Mouse (Mus musculus): ENCODE data around the gene Gltp. TPM values are rescaled to one million over a fixed set of nuclear protein-coding genes. Genes with fewer than 3 reads are reported as not detected.

Gltp gene
- 10 to 100 TPM; 17.1 to 18.0 TPM for total RNA-seq (2021)

DNA sequence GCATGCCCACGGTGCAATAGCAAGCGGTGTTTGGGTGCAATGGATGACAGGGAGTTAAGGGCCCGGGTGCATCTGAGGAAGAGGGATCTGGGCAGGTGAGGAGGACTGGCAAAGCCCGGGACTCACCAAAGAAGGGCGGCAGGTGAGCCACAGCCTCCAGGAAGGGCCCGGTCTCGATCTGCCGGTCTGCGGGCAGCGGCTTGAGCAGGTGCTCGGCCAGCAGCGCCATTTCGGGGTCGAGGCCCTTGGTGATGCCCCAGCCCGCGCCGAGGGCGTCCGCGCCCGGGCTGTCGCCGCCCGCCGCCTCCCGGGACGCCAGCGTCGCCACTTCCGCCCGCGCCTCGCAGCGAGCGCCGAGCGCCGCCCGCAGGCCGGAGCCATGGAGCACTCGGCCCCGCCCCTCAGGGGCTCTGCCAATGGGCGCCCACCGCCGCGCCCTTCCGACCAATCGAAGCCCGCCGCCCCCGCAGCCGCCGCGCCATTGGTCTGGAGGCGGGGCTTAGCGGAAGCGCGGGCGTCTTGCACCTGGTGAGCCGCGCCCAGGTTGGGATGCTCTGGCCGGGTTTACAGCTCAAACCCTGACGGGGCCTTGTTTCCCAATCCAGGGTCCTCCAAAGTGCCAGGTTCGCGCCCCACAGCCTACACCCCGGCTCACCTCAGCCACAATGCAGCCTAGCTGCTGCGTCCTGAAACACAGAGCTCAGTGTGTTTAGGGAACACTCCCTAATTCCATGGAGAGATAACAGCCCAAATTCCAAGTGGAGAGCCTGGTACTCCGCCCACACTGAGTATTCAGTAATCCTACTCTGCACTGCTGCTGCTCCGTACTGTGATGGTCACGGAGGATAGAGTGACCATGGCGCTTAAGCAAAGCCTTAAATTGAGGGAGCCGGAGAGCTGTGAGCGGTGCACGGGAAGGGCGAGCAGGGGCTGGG is at the start of gene Gltp:
Gene Gltp (minus strand): TSS at position 352 of the 935 bp plus-strand sequence.
- peak; percentile 85 for DNase-seq (ENCODE audit: low spot score)
- intact Hi-C loops (cut with DNase I): no loop called here

DNA sequence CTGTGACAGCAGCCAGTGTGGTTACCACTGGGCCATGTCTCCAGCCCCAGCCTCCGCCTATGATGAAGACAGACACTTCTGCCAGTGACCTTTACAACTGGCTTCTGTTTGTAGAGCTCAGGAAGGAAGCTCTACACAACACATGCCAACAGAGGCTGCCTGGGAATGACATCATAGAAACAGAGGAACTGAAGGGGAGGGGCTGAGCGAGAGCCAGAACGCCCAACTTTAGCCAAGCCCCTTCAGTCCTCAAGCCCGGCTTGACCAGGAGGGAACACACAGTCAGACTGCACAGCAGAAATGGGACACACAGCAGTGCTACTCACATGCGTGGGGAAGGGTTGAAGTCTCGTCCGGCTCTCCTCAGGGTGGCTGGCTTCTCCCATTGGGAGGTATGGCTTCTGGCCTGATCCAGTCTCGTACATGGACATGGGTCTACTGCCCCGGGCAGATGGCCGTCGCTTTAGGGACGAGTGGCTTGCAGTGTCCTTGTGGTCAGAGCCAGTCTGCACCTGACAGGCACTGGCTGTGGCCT is 48.0 kb upstream of the Gltp start:
- intact Hi-C loops (cut with DNase I): no loop called here
- DNase-seq (ENCODE audit: low spot score): peak; percentile 69

DNA sequence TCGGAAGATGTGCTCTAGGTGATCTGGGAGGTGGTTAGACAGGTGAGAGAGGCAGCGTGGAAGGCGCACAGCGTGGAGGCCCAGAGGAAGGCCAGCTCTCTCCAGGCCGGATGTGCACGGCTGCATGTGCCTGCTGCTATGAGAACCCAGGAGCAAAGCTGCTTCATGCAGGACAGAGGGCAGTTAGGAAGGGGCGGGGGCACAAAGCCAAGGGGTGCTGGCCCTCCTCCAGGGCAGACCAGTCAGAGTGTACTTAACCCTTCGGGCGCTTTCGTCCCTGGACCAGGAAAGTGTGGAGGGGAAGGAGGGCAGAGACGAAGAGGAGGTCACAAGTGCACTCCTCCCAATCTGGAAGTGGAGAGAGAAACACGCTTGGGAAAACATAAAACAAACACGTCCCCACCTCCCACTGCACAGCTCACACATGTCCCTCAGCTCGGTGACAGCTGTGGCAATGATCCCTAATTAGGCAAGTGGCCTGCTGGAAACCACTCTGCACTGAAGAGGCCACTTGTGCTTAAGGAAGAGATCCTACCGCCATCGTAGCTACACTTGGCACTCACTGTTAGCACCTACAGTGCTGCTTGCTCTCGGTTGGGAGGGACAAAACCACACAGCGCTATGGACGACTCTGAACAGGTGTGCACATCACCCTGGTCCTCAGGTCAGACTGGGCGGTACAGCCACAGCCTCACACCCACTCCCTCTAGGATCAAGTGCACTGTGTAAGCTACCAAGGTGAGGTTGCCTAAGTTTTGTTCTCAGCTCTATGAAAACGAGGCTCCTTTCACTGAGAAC is 46.5 kb upstream of the Gltp start:
- intact Hi-C loops (cut with DNase I): loop anchor here (2.0 kb wide), 1 partner anchor 28 kb away; no protein-coding TSS in a partner anchor

DNA sequence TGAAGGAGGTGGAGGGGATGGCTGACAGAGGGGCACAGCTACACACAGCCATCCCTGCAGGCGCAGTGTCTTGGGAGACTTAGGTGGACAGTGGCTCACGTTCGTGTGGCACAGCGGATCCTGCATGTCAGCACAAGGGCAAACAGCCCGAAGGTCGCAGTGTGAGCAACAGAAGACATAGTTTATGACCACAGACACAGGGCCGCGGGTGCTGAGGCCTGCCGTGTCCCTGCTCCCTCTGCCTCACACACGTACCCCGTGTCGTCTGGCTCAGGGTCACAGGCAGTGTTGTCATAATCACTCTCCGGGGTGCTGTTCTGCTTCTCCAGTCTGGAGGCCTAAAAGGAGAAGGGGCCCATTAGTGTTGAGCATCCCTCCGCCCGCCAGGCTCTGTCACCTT is 42.8 kb upstream of the Gltp start:
- DNase-seq (ENCODE audit: low spot score): no peak
- intact Hi-C loops (cut with DNase I): no loop called here

More for the DNA sequence above, 46.5 kb upstream of the Gltp start:
- DNase-seq (ENCODE audit: low spot score): no peak

DNA sequence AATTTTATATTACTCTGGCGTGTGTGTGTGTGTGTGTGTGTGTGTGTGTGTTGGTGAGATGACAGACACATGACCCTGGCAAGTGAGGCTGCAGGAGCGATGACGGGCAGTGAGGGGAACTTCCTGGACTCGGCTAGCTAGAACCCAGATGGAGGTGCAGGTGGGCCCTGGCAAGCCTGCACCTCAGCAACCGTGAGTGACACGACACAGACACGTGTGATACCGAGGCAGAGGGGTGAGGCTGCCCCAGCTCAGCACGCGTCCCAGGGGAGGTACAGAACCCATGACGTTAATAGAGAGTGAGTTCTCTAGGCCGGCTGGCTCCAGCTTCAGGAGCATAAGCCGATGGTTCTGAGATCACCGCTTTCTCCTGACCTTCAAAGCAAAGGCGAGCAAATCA is 41.2 kb upstream of the Gltp start:
- intact Hi-C loops (cut with DNase I): no loop called here
- no peak for DNase-seq (ENCODE audit: low spot score)

DNA sequence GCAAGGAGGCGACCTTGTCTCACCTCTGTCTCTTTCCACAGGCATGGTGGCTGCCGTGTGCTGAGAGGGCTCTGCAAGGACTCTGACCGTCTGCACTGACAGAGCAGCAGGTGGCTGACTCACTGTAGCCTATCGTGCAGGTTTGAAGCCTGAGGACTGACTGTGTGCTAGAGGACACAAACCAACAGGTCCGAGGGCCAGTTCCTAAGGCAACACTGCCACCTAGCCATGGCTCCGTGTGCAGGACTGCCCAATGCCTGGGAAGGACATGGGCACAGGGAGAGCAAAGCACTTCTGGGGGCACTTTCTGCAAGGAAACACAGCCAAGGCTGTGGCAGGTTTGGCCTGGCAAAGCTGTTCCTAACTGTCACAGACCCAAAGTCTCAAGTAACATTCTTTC is 40.7 kb upstream of the Gltp start:
- no peak for DNase-seq (ENCODE audit: low spot score)
- intact Hi-C loops (cut with DNase I): no loop called here

DNA sequence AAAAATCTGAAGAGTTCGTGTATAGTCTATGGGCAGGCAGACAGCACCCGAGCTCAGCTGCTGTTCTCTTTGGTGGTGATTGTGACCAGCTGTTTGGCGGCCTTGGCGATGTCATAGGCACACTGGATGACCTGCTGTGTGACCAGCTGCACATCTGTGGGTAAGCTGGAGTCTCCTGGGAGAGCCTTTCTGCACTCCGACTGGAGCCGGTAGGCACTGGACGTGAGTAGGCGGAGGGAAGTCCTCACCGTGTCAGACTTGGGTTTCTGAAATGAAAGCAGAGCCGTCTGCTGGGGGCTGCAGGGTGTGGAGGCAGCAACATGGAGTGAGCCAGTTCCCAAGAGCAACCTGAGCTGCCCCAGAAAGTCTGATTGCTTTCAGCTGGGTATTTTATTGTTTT is 39.3 kb upstream of the Gltp start:
- peak; percentile 27 for DNase-seq (ENCODE audit: low spot score)
- intact Hi-C loops (cut with DNase I): no loop called here

DNA sequence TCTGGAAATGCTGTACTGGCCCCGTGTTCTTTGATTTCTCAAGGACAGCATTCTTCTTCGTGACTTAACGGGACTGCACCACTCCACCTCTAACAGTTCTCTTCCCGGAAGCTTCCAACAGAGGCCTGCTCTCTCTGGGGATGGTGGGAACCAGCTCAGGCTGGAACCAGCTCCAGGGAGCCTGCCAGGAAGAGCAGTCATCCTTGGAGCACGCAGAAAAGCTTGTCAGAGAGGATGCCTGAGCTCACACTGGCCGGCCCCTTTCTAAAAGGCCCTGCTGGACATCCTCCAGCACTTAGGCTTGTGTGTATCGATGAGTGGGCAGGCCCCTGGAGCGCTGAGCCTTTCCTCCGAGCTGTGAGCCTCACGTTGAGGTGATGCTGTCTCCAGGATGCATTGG is 37.4 kb upstream of the Gltp start:
- intact Hi-C loops (cut with DNase I): no loop called here
- DNase-seq (ENCODE audit: low spot score): peak; percentile 34

DNA sequence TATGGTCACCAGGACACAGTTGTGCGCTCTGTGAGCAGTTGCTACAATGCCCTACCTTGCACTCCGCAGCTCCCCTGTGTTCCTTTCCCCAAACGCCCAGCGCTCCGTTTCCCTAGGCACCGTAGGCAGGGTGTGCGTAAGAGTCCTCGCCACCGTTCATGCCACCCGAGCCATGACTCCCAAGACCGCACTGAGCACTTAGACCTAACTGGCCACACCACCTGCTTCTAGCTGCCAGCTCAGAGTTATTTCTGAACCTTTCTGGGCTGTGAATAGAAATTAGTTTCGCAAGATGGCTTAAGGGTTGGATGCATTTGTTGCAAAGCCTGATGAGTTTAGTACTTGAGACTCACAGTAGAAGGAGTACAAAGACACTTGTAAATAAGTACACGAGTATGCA is 32.1 kb upstream of the Gltp start:
- intact Hi-C loops (cut with DNase I): no loop called here
- no peak for DNase-seq (ENCODE audit: low spot score)

DNA sequence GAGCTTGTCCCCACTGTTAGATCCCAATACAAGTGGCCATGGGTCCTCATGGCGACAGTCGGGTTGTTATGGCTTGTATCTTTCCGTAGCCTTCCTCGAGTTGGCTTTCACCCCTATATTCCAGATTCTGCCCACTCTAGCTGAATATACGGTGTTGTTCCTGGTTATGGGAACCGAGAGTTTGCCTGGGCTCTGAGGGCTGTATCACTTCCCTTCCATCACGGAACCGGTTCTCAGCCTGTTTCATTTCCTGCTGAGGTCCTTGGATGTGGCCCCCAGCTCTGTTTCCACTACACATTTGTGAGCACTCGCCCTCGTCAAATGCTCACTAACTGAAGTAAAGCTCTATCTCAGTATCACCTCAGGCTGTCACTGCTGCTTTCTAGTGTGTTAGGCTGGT is 31.2 kb upstream of the Gltp start:
- intact Hi-C loops (cut with DNase I): no loop called here
- no peak for DNase-seq (ENCODE audit: low spot score)

DNA sequence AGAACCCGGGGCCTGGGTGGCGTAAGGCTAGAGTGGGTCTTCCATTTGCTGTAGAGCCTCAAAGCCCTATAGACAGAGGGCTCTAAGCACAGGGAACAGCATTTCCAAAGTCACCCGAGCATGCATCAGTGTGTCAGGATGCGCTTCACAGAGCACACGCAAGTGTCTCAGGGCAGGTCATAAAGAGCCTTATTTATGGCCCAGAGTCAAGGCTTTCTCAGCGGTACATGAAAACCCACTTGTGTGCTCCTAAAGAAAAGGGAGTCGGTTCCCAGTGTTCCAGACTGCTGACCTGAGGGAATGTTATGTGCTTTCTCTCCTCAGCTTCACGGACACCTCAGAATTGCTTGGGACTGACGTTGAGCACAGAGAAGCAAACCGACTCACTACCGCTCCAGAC is 30.0 kb upstream of the Gltp start:
- no peak for DNase-seq (ENCODE audit: low spot score)
- intact Hi-C loops (cut with DNase I): no loop called here

DNA sequence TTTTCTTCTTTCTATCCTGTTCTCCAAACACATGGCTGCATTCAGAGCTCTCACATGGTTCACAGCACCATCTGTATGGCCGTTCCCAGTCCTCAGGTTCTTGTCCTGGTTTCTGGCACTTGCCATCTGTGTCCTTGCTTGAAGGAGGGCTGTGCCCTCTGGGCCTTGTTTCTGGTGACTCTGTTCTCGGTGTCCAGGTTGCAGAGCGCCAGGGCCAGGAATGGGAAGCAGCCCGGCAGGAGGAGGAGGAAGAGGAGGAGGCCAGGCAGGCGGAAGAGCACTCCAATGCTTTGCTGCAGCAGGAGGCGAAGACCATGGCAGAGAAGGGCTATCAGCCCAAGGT is 29.1 kb upstream of the Gltp start:
- intact Hi-C loops (cut with DNase I): no loop called here
- DNase-seq (ENCODE audit: low spot score): no peak

DNA sequence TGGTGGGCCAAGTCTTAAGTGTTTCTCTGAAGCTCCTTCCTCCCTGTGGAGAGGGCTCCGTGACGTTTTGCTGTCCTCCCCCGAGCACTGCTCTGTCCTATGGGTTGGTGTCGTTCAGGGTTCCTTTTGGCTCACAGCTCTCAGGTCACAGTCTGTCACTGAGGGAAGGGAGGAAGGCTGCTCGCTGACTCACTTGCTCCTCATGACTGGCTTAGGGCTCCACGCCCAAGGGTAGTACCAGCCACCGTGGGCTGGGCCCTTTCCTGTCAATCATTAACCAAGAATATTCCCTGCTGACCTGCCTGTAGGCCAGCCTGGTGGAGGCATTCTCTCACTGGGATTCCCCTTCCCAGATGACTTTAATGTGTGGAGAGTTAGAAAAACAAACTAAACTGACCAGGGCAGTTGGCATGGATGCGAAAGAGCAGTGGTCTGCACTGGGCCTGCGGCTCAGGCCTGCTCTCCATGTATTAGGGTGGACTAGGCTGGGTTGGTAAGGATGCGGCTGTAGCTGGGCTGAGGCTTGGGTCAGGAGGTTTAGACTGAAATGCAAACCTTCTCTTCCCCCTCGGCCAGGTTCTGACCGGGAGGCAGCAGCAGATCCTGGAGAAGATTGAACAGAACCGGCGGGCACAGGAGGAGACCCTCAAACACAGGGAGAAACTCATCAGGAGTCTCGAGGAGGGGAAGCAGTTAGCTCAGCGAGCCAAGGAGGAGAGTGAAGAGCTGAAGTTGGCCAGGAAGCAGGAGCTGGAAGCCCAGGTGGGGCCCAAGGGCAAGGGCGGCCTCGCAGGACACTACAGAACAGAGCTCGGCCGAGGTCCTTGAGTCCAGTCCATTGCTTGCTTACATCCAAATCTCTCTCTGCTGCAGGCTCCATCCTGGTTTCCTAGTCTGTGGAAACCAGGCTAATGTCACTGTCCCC is 28.5 kb upstream of the Gltp start:
- DNase-seq (ENCODE audit: low spot score): no peak
- intact Hi-C loops (cut with DNase I): no loop called here

DNA sequence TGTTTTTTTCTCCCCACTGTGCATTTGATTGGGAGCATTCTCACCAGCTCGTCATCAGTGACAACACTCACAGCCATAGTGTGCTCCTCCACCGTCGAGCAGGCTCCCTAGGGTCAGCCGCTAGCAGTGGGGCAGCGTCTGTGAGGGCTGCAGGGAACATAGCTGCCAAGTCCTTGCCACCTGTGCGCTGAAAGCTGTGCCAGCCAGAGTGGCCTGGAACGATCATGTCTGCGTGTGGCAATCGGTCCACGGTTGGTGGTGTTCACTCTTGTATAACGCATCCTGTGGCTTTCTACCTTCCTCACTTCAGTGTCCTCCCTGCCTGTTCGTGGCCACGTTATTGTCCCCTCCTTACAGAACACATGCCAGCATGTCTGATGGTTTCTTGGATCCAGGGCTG is 27.7 kb upstream of the Gltp start:
- intact Hi-C loops (cut with DNase I): no loop called here
- no peak for DNase-seq (ENCODE audit: low spot score)

DNA sequence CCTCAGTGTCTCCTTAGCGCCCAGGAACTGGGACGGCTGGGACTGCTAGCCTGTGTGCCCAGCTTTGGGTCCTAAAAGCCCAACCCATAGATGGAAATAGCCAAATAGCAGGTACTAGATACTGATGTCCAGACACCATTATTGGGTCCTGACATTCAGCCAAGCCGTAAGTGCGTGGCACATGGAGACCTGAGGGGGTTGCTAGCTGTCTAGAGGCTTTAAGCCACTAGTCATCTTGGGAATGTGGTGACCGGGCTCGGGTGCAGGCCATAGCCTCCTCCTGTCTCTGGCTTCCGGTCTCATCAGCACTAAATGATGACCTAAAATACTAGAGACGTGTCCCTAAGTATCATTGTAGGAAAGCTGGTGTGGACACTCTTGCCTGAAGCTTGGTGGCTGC is 27.2 kb upstream of the Gltp start:
- intact Hi-C loops (cut with DNase I): no loop called here
- no peak for DNase-seq (ENCODE audit: low spot score)

DNA sequence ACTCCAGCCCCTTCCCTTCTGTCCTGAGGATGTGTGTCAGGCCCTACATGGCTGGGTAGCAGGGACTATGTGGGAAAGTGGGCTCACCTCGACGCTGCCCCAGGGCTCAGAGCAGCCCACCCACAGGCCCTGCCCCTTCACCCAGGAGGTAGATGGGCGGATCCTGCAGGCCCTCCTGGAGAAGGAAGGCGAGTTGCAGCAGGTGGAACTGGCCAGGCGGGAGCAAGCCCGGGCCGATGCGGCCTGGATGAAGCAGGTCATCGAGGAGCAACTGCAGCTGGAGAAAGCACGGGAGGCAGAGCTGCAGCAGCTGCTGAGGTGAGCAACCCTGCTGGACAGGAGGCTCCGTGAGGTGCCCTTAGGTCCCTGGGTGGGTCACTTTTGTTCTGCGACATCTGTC is 26.5 kb upstream of the Gltp start:
- DNase-seq (ENCODE audit: low spot score): no peak
- intact Hi-C loops (cut with DNase I): no loop called here

DNA sequence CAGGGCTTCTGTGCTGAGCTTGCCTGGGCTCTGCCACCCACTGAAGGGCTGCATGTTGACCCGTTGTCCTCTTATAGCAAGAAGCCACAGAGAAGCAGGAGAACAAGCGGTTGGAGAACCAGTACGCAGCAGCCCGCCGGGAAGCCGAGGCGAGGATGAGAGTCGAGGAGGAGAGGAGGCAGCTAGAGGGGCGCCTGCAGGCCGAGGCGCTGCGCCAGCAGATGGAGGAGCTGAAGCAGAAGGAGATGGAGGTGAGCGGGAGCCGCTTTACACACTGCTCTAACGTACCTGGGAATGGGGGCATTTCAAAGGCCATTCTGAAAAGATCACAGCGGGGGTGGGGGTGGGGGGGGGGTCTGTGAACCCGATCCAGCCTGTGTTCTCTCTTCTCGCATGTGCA is 23.8 kb upstream of the Gltp start:
- DNase-seq (ENCODE audit: low spot score): no peak
- intact Hi-C loops (cut with DNase I): no loop called here

DNA sequence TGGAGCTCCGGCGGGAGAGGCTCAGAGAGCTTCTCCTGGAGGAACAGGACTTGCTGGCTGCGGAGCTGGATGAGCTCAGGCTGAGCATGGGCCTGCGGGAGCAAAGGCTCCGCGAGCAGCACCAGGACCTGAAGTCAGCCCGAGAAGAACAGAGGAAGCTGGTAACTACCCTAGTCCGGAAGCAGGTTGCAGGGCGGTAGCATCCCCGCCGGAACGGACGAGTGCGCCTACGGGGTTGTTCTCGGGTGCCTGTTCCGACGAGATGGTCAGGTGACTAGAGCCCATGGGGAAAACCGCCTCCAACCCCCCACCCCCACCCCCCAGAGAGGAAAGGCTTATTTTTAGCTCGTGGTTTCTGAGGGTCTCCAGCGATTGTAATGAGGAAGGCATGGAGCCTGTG is 18.6 kb upstream of the Gltp start:
- intact Hi-C loops (cut with DNase I): loop anchor here (2.0 to 5.0 kb wide), 5 partner anchors 27 to 193 kb away; partner anchors contain the start of gene Gm9936

DNA sequence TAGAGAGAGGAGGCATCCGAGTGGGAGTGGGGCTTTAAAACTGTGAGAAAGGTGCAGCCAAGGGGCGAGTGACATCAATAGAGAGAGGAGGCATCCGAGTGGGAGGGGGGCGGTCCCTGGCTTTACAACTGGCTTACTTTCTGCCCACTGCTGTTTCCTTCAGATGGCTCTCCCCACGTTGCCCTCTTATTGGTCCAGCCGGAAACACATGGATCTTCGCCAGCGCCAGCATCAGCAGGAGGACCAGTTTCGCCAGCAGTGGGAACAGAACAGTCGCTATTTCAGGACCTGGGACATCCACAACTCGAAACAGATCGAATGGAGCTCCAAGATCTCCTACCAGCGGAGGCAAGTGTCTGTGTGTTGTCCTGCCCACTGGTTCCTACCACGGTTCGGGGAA is 17.7 kb upstream of the Gltp start:
- no peak for DNase-seq (ENCODE audit: low spot score)
- intact Hi-C loops (cut with DNase I): loop anchor here (2.0 to 5.0 kb wide), 5 partner anchors 28 to 194 kb away; partner anchors contain the start of gene Gm9936

More for the DNA sequence above, 18.6 kb upstream of the Gltp start:
- DNase-seq (ENCODE audit: low spot score): no peak

Data from heart, postnatal 25 days (tissue).